Mouse (Mus musculus) spleen, postnatal 0 days (tissue): ENCODE results near the gene Gm15448. TPM values are rescaled to one million over a fixed set of nuclear protein-coding genes. Genes with fewer than 3 reads are reported as not detected.

ENCODE experiments used
- polyA plus RNA-seq: library from polyadenylated mRNA; unstranded; fragments of >200 nt; fragmentation: Nextera tagmentation; extraction: Ambion mirVana; gene quantifications from 2 replicates; pipeline ENCODE4 v1.2.1, GENCODE M21; 2015

Gm15448 gene
- 0.70 and 1.2 TPM in 2 replicates for polyA plus RNA-seq

GRCm38 (mm10) chr7:3825599-3825998 is at the start of gene Gm15448:
Gene Gm15448 (minus strand): TSS chr7:3825687.

DNA sequence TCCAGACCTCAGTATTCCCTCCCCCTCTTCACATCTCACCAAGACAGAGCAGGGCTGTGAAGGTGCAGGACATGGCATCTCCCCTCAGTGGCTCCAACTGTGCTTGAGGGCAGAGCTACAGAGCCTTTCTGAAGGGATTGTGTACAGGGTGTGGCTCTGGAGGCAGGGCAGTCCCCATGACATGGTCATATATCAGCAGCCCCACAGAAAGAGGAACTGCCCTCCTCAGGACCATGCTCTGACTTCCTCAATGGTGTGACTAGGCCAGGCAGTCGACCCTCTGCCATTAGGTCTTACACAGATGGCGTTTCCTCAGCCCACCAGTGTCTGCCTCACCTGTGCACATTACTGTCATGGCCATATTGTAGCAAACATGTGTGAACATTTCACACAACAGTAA is 19.5 kb upstream of the Gm15448 start, which contains the start of gene Pira2:
Gene Pira2, minus strand, starts transcription at position 101 of the 400 bp plus-strand sequence.

Other genes with a start within 250 kb of the Gm15448 start
- gene Oscar, start 209.5 kb downstream of the Gm15448 start, polyA plus RNA-seq = not detected in 2 replicates
- 365 and 377 TPM in 2 replicates for gene Ndufa3, start 208.3 kb downstream of the Gm15448 start, polyA plus RNA-seq
- 14.6 TPM in 2 replicates for gene Tfpt, start 195.8 kb downstream of the Gm15448 start, polyA plus RNA-seq
- 54.2 and 55.9 TPM in 2 replicates for gene Prpf31, start 195.7 kb downstream of the Gm15448 start, polyA plus RNA-seq
- gene Cnot3, start 180.4 kb downstream of the Gm15448 start, polyA plus RNA-seq = 29.6 and 34.3 TPM in 2 replicates
- 7.4 and 7.7 TPM in 2 replicates for gene Leng1, start 159.8 kb downstream of the Gm15448 start, polyA plus RNA-seq
- gene Tmc4, start 148.1 kb downstream of the Gm15448 start, polyA plus RNA-seq = 6.9 and 8.2 TPM in 2 replicates
- gene Tsen34, start 132.8 kb downstream of the Gm15448 start, polyA plus RNA-seq = 46.3 and 65.6 TPM in 2 replicates
- 21.7 and 28.8 TPM in 2 replicates for gene Mboat7, start 132.2 kb downstream of the Gm15448 start, polyA plus RNA-seq
- 1,500 and 1,551 TPM in 2 replicates for gene Rps9, start 121.7 kb downstream of the Gm15448 start, polyA plus RNA-seq
- gene Pirb, start 105.3 kb downstream of the Gm15448 start, polyA plus RNA-seq = 18.7 and 25.6 TPM in 2 replicates
- 7.2 and 10.1 TPM in 2 replicates for gene Pira2, start 19.4 kb upstream of the Gm15448 start, polyA plus RNA-seq
- gene Gm14548, start 72.4 kb upstream of the Gm15448 start, polyA plus RNA-seq = 8.1 and 10.5 TPM in 2 replicates
- gene Lilra6, start 89.8 kb upstream of the Gm15448 start, polyA plus RNA-seq = 6.8 and 7.9 TPM in 2 replicates
- 6.0 and 8.6 TPM in 2 replicates for gene Lair1, start 237.5 kb upstream of the Gm15448 start, polyA plus RNA-seq